Mouse (Mus musculus): ENCODE data around the gene Rin1. TPM values are rescaled to one million over a fixed set of nuclear protein-coding genes. Genes with fewer than 3 reads are reported as not detected.
"Not testable (repeated sequence)": the region's sequence is repeated elsewhere in the genome, so short reads cannot be mapped to it uniquely, and the experiment has no call there.

The Rin1 gene
- total RNA-seq (2021): 1 to 10 TPM; 1.6 to 3.4 TPM

GRCm38 (mm10) chr19:5050047-5050905 is at the start of gene Rin1:
TSS of gene Rin1 (plus strand) at chr19:5050481.
- intact Hi-C loops (cut with DNase I): no loop called here
- peak; percentile 58 for DNase-seq (ENCODE audit: low spot score)

GRCm38 (mm10) chr19:5001666-5002406 is 48.4 kb upstream of the Rin1 start:
- DNase-seq (ENCODE audit: low spot score): peak; percentile 46
- intact Hi-C loops (cut with DNase I): loop anchor here (1.0 to 5.0 kb wide), 3 partner anchors 9 to 250 kb away; no protein-coding TSS in a partner anchor

GRCm38 (mm10) chr19:5003644-5004043 is 46.6 kb upstream of the Rin1 start:
- not testable (repeated sequence) for DNase-seq (ENCODE audit: low spot score)
- intact Hi-C loops (cut with DNase I): loop anchor here (5.0 kb wide), 1 partner anchor 251 kb away; no protein-coding TSS in a partner anchor

GRCm38 (mm10) chr19:5004925-5005324 is 45.4 kb upstream of the Rin1 start:
- intact Hi-C loops (cut with DNase I): loop anchor here (5.0 kb wide), 1 partner anchor 253 kb away; no protein-coding TSS in a partner anchor
- no peak for DNase-seq (ENCODE audit: low spot score)

GRCm38 (mm10) chr19:5013138-5013537 is 37.1 kb upstream of the Rin1 start:
- intact Hi-C loops (cut with DNase I): no loop called here
- no peak for DNase-seq (ENCODE audit: low spot score)

- intact Hi-C loops (cut with DNase I): loop anchor here (2.0 kb wide), 1 partner anchor 58 kb away; no protein-coding TSS in a partner anchor
- DNase-seq (ENCODE audit: low spot score): no peak
Measured at GRCm38 (mm10) chr19:5014961-5015398, 35.3 kb upstream of the Rin1 start.

GRCm38 (mm10) chr19:5016221-5016742 is 34.0 kb upstream of the Rin1 start:
- no peak for DNase-seq (ENCODE audit: low spot score)
- intact Hi-C loops (cut with DNase I): no loop called here

GRCm38 (mm10) chr19:5016782-5017181 is 33.5 kb upstream of the Rin1 start:
- no peak for DNase-seq (ENCODE audit: low spot score)
- intact Hi-C loops (cut with DNase I): no loop called here

- DNase-seq (ENCODE audit: low spot score): no peak
- intact Hi-C loops (cut with DNase I): no loop called here
Measured at GRCm38 (mm10) chr19:5017611-5018010, 32.7 kb upstream of the Rin1 start.

- intact Hi-C loops (cut with DNase I): no loop called here
- no peak for DNase-seq (ENCODE audit: low spot score)
Measured at GRCm38 (mm10) chr19:5018191-5018590, 32.1 kb upstream of the Rin1 start.

- intact Hi-C loops (cut with DNase I): no loop called here
- DNase-seq (ENCODE audit: low spot score): no peak
Measured at GRCm38 (mm10) chr19:5021416-5021815, 28.9 kb upstream of the Rin1 start.

- intact Hi-C loops (cut with DNase I): loop anchor here (2.0 kb wide), 1 partner anchor 15 kb away; the partner anchor contains the start of genes AC124502.3 and B4gat1
- peak; percentile 87 for DNase-seq (ENCODE audit: low spot score)
Measured at GRCm38 (mm10) chr19:5023621-5024479, 26.4 kb upstream of the Rin1 start, which contains the start of gene Slc29a2. TSS of gene Slc29a2 (plus strand) at chr19:5023860.

GRCm38 (mm10) chr19:5026111-5026510 is 24.2 kb upstream of the Rin1 start:
- intact Hi-C loops (cut with DNase I): no loop called here
- no peak for DNase-seq (ENCODE audit: low spot score)

GRCm38 (mm10) chr19:5032686-5033085 is 17.6 kb upstream of the Rin1 start:
- DNase-seq (ENCODE audit: low spot score): no peak
- intact Hi-C loops (cut with DNase I): no loop called here

- no peak for DNase-seq (ENCODE audit: low spot score)
- intact Hi-C loops (cut with DNase I): no loop called here
Measured at GRCm38 (mm10) chr19:5036577-5036976, 13.7 kb upstream of the Rin1 start.

- intact Hi-C loops (cut with DNase I): loop anchor here (2.0 kb wide), 1 partner anchor 13 kb away; no protein-coding TSS in a partner anchor
- peak; percentile 59 for DNase-seq (ENCODE audit: low spot score)
Measured at GRCm38 (mm10) chr19:5037678-5038571, 12.4 kb upstream of the Rin1 start.

GRCm38 (mm10) chr19:5038709-5039156 is 11.5 kb upstream of the Rin1 start, which contains the start of the genes B4gat1 and AC124502.3:
TSS of gene B4gat1 (plus strand) at chr19:5038826.
TSS of gene AC124502.3 (plus strand) at chr19:5038891.
- intact Hi-C loops (cut with DNase I): loop anchor here (2.0 kb wide), 1 partner anchor 14 kb away; no protein-coding TSS in a partner anchor
- peak; percentile 77 for DNase-seq (ENCODE audit: low spot score)
